Mouse (Mus musculus): Measurements from ENCODE around the gene Zmiz1.

- no peak for TF ChIP-seq MAX (IDR thresholded peaks at IDR 0.05)
- no peak for TF ChIP-seq CTCF (IDR thresholded peaks at IDR 0.05; ENCODE audit: control insufficient read depth, insufficient read depth, insufficient read length)
Measured at GRCm38 (mm10) chr14:25411848-25412527, 47.0 kb upstream of the Zmiz1 start.

Measured in C2C12 (cell line).